Mouse (Mus musculus) kidney, postnatal 10 days (tissue): Measurements from ENCODE around the gene Anapc16.
A peak's percentile ranks its signal among the peaks of the same experiment; 100 is the strongest.
"Not testable (repeated sequence)": the region's sequence is repeated elsewhere in the genome, so short reads cannot be mapped to it uniquely, and the experiment has no call there.

Source experiments
- DNase-seq: peaks from one replicate; pipeline ENCODE4 v3.0.0; 2021; ENCODE audit warnings: mixed read lengths

Gene Anapc16

GRCm38 (mm10) chr10:60002673-60003212 lies at the start of gene Anapc16, which contains the start of gene Ascc1:
Gene Anapc16 (minus strand): TSS chr10:60003135.
Gene Ascc1 (plus strand): TSS chr10:60002805.
- DNase-seq: peak; percentile 98

DNA sequence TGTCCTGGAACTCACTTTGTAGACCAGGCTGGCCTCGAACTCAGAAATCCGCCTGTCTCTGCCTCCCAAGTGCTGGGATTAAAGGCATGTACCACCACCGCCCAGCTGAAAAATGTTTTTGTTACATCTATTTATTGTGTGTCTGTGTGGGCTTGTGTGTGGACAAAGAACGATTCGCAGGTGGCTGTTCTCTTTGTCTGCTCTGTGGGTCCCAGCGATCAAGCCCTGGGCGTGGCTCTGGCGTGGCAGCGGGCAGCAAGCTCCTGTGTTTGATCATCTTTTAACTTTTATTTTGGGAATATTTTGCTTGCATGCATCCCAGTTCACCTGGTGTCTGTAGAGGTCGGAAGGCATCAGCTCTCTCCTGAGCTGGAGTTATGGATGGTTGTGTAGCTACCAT lies 47.6 kb upstream of the Anapc16 start:
- DNase-seq: no peak

GRCm38 (mm10) chr10:60046696-60047095 lies 43.8 kb upstream of the Anapc16 start:
- no peak for DNase-seq

DNA sequence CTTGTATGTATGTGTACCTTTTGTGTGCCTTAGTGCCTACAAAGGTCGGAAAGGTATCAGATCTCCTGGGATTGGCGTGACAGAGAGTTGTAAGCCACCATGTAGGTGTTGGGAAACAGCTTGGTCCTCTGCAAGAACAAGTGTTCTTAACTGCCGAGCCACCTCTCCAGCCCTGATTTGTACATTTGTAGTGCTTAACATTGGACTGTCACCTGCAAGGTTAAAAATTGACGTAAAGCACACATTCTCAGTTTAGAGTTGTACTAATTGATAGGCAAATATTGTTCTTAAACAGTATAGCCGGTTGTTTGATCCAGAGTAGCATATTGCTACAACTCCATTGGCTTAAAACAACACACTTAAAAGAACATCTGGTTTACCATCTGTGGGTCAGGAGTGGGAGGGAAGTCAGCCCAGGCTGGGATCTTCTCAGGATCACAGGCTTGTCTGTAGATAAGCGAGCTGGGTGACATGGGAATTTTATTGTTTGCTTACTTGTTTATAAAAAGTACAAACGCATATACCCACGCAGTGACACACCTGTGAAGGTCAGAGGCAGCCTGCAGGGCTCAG lies 39.5 kb upstream of the Anapc16 start:
- DNase-seq: no peak

DNA sequence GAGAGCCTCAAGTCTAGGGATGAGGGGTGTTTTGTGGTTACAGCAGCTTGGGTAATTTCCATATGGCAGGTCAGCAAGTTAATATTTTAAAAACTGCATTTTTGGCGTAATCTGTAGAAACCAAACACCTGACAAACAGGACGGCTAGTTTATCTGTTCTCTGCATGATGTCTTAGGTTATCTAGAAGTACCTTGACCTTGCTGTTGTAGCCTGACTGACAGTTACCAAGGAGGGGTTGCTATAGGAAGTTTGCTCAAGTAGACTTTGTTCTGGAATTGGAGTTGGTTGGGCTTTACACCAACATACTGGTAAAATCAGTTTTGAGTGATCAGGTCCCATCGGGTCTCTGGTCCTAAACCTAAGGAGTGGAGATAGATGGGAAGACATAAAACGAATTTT lies 32.8 kb upstream of the Anapc16 start:
- DNase-seq: no peak

GRCm38 (mm10) chr10:60034621-60035020 lies 31.7 kb upstream of the Anapc16 start:
- no peak for DNase-seq

- DNase-seq: no peak
Observed at GRCm38 (mm10) chr10:60033064-60033463, 30.1 kb upstream of the Anapc16 start.

GRCm38 (mm10) chr10:60032622-60033021 lies 29.7 kb upstream of the Anapc16 start:
- no peak for DNase-seq

DNA sequence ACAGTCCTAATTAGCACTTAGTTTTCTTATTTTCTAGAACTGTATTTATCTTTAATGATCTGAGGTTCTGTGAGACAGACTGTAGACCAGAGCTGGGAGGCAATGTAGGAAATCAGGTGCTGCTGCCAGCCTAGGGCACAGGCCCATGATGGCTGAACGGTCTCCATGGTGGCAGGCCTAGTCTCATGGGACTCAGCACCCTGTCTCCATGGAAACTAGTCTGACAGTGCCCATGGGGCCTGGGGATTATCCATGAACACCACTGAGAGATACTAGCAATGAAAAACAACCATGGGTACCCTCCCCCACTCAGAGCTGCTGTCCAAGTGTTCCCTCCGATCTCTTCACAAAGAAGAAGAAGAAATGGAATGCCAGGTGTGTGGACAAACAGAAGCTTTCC lies 29.1 kb upstream of the Anapc16 start:
- DNase-seq: no peak

GRCm38 (mm10) chr10:60031562-60031961 lies 28.6 kb upstream of the Anapc16 start:
- DNase-seq: peak; percentile 26

DNA sequence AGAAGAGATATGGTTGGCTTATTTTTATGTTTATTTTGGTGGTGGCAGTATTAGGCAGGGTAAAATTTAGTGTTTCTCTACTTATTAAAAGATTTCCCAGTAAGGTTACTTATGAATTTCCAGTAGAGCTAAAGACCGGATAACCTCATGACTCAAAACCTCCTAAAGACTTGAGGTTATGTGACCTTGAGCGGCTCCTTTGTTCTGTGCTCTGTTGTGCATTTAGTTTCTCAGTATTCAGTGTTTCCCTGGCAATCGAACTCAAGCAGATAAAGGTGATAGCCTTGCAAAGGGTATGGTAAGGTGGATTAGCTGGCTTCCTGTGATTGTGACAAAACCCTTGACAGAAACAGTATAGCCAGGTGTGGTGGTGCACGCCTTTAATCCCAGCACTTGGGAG lies 26.5 kb upstream of the Anapc16 start:
- DNase-seq: no peak

DNA sequence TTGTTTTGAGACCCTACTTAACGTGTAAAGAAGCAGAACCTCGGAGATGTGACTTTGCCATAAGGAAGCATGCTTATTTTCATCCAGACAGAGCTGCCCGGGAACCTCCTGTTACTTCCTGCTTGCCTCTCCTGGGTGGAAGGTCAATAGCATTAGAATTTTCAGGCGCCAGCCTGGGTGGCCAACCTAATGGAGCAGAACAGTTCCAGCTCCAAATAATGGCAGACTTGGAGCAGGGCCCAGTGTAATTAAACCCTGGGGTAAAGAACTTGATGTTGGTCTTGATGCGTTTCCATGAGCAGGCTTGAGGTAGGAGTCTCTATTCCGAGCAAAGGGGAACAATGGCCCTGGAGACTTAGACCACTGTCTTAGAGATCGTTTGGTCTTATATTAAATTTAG lies 26.0 kb upstream of the Anapc16 start:
- DNase-seq: peak; percentile 84

DNA sequence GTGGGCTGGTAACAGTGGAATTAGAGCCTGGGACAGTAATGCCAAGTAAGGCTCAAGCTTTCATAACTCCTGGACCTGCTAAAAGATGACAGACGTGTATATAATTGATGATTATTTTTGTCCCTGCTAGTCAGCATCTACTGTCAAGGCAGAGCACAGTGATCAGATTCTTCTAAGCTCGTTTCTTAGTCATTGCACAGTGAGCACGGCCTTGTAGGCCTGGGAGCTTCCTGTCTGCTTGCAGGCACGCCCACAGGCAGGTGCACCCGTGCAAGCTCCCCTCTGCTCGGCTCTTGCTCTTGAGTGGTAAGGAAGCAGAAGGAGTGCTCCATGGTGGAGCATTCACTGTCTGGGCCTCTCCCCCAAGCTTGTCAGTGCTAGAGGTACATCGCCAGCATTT lies 25.2 kb upstream of the Anapc16 start:
- no peak for DNase-seq

- no peak for DNase-seq
Observed at GRCm38 (mm10) chr10:60027619-60028084, 24.7 kb upstream of the Anapc16 start.

- no peak for DNase-seq
Observed at GRCm38 (mm10) chr10:60026759-60027395, 23.9 kb upstream of the Anapc16 start.

DNA sequence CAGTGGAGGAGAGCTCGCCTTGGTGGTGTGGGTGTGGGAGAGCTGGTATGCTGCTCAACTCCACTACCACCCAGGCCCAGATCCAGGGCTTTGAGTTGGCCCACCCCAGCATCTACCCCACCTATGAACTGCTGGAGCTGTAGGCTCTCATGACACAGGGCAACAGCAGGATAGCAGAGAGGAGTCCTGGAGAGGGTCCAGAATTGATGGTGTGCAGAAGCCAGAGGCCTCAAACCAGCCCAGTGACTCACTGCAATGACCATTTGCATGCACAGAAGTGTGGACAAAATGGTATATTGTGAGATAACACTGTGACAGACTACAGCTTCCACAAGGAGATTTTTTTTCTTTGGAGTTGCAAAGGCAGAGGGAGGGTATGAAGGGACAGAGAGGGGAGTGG lies 20.8 kb upstream of the Anapc16 start:
- DNase-seq: no peak

GRCm38 (mm10) chr10:60019299-60019698 lies 16.4 kb upstream of the Anapc16 start:
- DNase-seq: no peak

DNA sequence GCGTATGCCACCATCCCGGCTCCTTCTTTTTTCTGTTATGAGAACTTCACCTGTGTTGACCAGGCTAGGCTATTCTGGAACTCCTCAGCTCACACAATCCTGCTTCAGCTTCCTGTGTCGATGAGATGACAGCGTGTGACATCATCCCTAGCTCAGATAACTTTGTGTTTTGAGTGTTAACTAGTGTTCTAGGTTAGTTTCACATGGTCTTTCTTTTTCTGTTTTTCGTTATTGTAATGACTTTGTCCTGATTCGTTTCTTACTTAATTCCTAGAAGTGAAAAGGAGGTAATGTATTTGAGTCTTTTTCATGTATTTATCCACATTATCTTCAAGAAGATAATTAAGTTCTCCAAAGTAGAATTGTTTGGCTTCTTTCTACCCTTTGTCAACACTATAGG lies 13.3 kb upstream of the Anapc16 start:
- no peak for DNase-seq

- no peak for DNase-seq
Observed at GRCm38 (mm10) chr10:60009115-60009514, 6.2 kb upstream of the Anapc16 start.

GRCm38 (mm10) chr10:60005264-60005663 lies 2.3 kb upstream of the Anapc16 start:
- DNase-seq: peak; percentile 47

DNA sequence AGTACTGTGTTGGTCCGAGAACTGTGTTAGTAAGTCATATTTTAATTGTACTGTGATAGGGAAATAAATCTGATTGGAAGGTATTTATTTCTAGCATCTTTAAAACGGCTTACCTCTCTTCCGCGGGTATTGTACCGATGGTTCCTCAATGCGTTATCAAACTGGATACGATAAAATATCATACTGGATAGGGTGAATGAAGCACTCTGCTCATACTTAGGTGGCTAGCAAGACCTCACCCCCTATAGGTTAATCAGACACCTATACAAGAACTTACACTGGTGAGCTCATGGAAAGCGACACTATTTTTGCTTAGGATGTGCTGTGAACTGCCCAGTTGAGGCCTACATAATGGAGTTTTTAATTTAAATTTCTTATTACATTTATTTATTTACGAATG lies 912 bp upstream of the Anapc16 start:
- no peak for DNase-seq

GRCm38 (mm10) chr10:60003213-60003752 lies 348 bp upstream of the Anapc16 start:
- no peak for DNase-seq

- DNase-seq: no peak
Observed at GRCm38 (mm10) chr10:60002203-60002602, 732 bp downstream of the Anapc16 start.

GRCm38 (mm10) chr10:60001663-60002062 lies 1.3 kb downstream of the Anapc16 start:
- not testable (repeated sequence) for DNase-seq
